Mouse (Mus musculus) liver (tissue): Measurements from ENCODE around the gene Catip.

ENCODE experiments used
- DNase-seq: peaks from one replicate; pipeline ENCODE4 v3.0.0-alpha.2; 2020; ENCODE audit warnings: mixed read lengths

Gene Catip

GRCm38 (mm10) chr1:74344163-74344916 is 17.6 kb upstream of the Catip start:
- no peak for DNase-seq

GRCm38 (mm10) chr1:74351185-74351769 is 10.6 kb upstream of the Catip start:
- DNase-seq, result no peak

GRCm38 (mm10) chr1:74352532-74353096 is 9.3 kb upstream of the Catip start:
- no peak for DNase-seq

- DNase-seq, result no peak
Measured at GRCm38 (mm10) chr1:74353453-74354229, 8.3 kb upstream of the Catip start.

GRCm38 (mm10) chr1:74357531-74357930 is 4.4 kb upstream of the Catip start:
- DNase-seq, result no peak

GRCm38 (mm10) chr1:74359952-74360517 is 1.9 kb upstream of the Catip start:
- no peak for DNase-seq

- no peak for DNase-seq
Measured at GRCm38 (mm10) chr1:74362325-74363229, 669 bp downstream of the Catip start.

GRCm38 (mm10) chr1:74363437-74363836 is 1.5 kb downstream of the Catip start:
- DNase-seq, result no peak

GRCm38 (mm10) chr1:74364270-74364669 is 2.4 kb downstream of the Catip start:
- no peak for DNase-seq

GRCm38 (mm10) chr1:74367886-74368645 is 6.2 kb downstream of the Catip start:
- DNase-seq, result peak; percentile 76

GRCm38 (mm10) chr1:74370040-74370439 is 8.1 kb downstream of the Catip start:
- DNase-seq, result no peak

- no peak for DNase-seq
Measured at GRCm38 (mm10) chr1:74373372-74373771, 11.5 kb downstream of the Catip start.

GRCm38 (mm10) chr1:74374980-74375379 is 13.1 kb downstream of the Catip start, which contains the start of gene Slc11a1:
Slc11a1 (plus strand) TSS chr1:74375195.
- DNase-seq, result peak; percentile 19

GRCm38 (mm10) chr1:74375561-74375960 is 13.7 kb downstream of the Catip start:
- DNase-seq, result no peak

- no peak for DNase-seq
Measured at GRCm38 (mm10) chr1:74376396-74376795, 14.5 kb downstream of the Catip start.

GRCm38 (mm10) chr1:74379058-74379504 is 17.2 kb downstream of the Catip start:
- DNase-seq, result peak; percentile 56

- DNase-seq, result no peak
Measured at GRCm38 (mm10) chr1:74380484-74380883, 18.6 kb downstream of the Catip start.

GRCm38 (mm10) chr1:74381588-74382021 is 19.7 kb downstream of the Catip start:
- DNase-seq, result no peak

- peak; percentile 49 for DNase-seq
Measured at GRCm38 (mm10) chr1:74383385-74383784, 21.5 kb downstream of the Catip start.

- DNase-seq, result no peak
Measured at GRCm38 (mm10) chr1:74384525-74384924, 22.6 kb downstream of the Catip start.

GRCm38 (mm10) chr1:74385064-74385463 is 23.2 kb downstream of the Catip start:
- DNase-seq, result no peak
